Mouse (Mus musculus) liver (tissue): ENCODE measurements at regions not wholly inside any gene's neighbourhood (a gene's known extent, or its start where the extent isn't known, plus 50 kb on each side); places are given as distances from the start of the nearest gene placed in this dataset.
A peak's percentile ranks its signal among the peaks of the same experiment; 100 is the strongest.

ENCODE experiments used
- DNase-seq: peaks from one replicate; pipeline ENCODE4 v3.0.0-alpha.2; 2020; ENCODE audit warnings: mixed read lengths

GRCm38 (mm10) chr15:93698182-93698822, 102.6 kb upstream of the Prickle1 start:
- no peak for DNase-seq

- DNase-seq: no peak
Measured at GRCm38 (mm10) chr15:93690717-93691116, 95.0 kb upstream of the Prickle1 start.

GRCm38 (mm10) chr15:93690011-93690410, 94.3 kb upstream of the Prickle1 start:
- no peak for DNase-seq

GRCm38 (mm10) chr15:93686385-93686784, 90.7 kb upstream of the Prickle1 start:
- DNase-seq: no peak

GRCm38 (mm10) chr15:93681602-93682001, 85.9 kb upstream of the Prickle1 start:
- DNase-seq: no peak

GRCm38 (mm10) chr15:93675624-93676023, 79.9 kb upstream of the Prickle1 start:
- DNase-seq: no peak

- DNase-seq: no peak
Measured at GRCm38 (mm10) chr15:93673976-93674375, 78.3 kb upstream of the Prickle1 start.

GRCm38 (mm10) chr15:93663876-93664275, 68.2 kb upstream of the Prickle1 start:
- no peak for DNase-seq

GRCm38 (mm10) chr15:93662601-93663000, 66.9 kb upstream of the Prickle1 start:
- DNase-seq: no peak

- no peak for DNase-seq
Measured at GRCm38 (mm10) chr15:93661801-93662200, 66.1 kb upstream of the Prickle1 start.

- DNase-seq: no peak
Measured at GRCm38 (mm10) chr15:93660952-93661648, 65.4 kb upstream of the Prickle1 start.

- DNase-seq: no peak
Measured at GRCm38 (mm10) chr15:93657171-93657570, 61.5 kb upstream of the Prickle1 start.

GRCm38 (mm10) chr15:93656713-93657112, 61.0 kb upstream of the Prickle1 start:
- no peak for DNase-seq

GRCm38 (mm10) chr15:93655743-93656142, 60.1 kb upstream of the Prickle1 start:
- no peak for DNase-seq

- no peak for DNase-seq
Measured at GRCm38 (mm10) chr15:93655243-93655642, 59.6 kb upstream of the Prickle1 start.

- no peak for DNase-seq
Measured at GRCm38 (mm10) chr15:93653378-93653777, 57.7 kb upstream of the Prickle1 start.

GRCm38 (mm10) chr15:93650981-93651757, 55.5 kb upstream of the Prickle1 start:
- no peak for DNase-seq

- DNase-seq: peak; percentile 60
Measured at GRCm38 (mm10) chr15:93650009-93650522, 54.4 kb upstream of the Prickle1 start.

- DNase-seq: no peak
Measured at GRCm38 (mm10) chr15:93648646-93649045, 53.0 kb upstream of the Prickle1 start.

GRCm38 (mm10) chr15:93646820-93647219, 51.1 kb upstream of the Prickle1 start:
- DNase-seq: no peak

GRCm38 (mm10) chr15:93645950-93646349, 50.3 kb upstream of the Prickle1 start:
- DNase-seq: no peak
